In the genomic region with DNA sequence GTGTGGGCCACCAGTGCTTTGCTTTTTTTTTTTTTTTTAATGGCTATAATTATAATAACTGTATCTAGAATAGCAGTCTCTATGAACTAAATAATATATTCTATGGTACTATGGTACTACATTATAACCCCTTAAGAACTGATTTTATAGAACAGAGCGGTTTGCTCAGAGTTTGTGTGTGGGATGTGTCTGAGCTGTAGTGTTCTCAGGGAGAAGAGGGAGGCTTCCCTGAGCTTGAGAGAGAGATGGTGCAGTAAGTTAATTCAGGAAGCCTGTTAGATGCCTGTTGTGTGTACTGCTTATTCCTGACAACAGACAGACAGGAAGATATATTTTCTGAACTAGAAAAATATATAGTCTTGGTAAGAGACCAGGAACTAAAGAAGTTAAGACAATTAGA, we compare ENCODE assay signal across 22 mouse cellular contexts. TPM values are rescaled to one million over a fixed set of nuclear protein-coding genes. Genes with fewer than 3 reads are reported as not detected.
"Had no signal": no experiment of that assay in that cellular context is flagged by ENCODE, and none has a peak within 500 bp of the region (broad histone marks: within the 10 kb centered on the region; RNA-seq: fewer than 3 reads in every experiment).

No protein-coding gene starts in this region.

- H3K27ac ChIP-seq: heart, adult 2 months; hindbrain, embryonic 15.5 days; hindbrain, postnatal 0 days; kidney, embryonic 15.5 days; kidney, postnatal 0 days; limb, embryonic 15.5 days; liver, embryonic 12.5 days; liver, embryonic 14.5 days had no signal

- H3K27me3 ChIP-seq: heart, embryonic 15.5 days; hindbrain, embryonic 12.5 days; hindbrain, embryonic 15.5 days; kidney, embryonic 15.5 days; limb, embryonic 15.5 days; liver, embryonic 12.5 days had no signal

- ATAC-seq: hindbrain, postnatal 0 days; liver, embryonic 12.5 days had no signal

- H3K9me3 ChIP-seq: heart, embryonic 15.5 days; hindbrain, embryonic 12.5 days; hindbrain, embryonic 15.5 days; kidney, embryonic 15.5 days; limb, embryonic 13.5 days; limb, embryonic 15.5 days; liver, embryonic 12.5 days had no signal

- DNase-seq: gastrocnemius, postnatal 14 days; gastrocnemius, postnatal 36 days; heart, adult 2 months; heart, postnatal 14 days; heart, postnatal 36 days; kidney, adult 11 months; kidney, adult 9 months; kidney, postnatal 14 days; kidney, postnatal 36 days; layer of hippocampus, postnatal 36 days; left cerebral cortex, postnatal 4 days had no signal

- H3K4me2 ChIP-seq: heart, embryonic 15.5 days; hindbrain, embryonic 12.5 days; hindbrain, embryonic 15.5 days; kidney, embryonic 15.5 days; limb, embryonic 13.5 days; limb, embryonic 15.5 days; liver, embryonic 12.5 days had no signal

- H3K9ac ChIP-seq: heart, embryonic 15.5 days; hindbrain, embryonic 12.5 days; hindbrain, embryonic 15.5 days; kidney, embryonic 15.5 days; limb, embryonic 13.5 days; limb, embryonic 15.5 days; liver, embryonic 12.5 days; liver, embryonic 14.5 days had no signal

- H3K36me3 ChIP-seq: heart, embryonic 15.5 days; hindbrain, embryonic 12.5 days; hindbrain, embryonic 15.5 days; kidney, embryonic 15.5 days; limb, embryonic 13.5 days; limb, embryonic 15.5 days; liver, embryonic 12.5 days had no signal

- H3K4me3 ChIP-seq: heart, adult 2 months; heart, embryonic 15.5 days; hindbrain, embryonic 12.5 days; hindbrain, embryonic 15.5 days; kidney, embryonic 15.5 days; limb, embryonic 13.5 days; limb, embryonic 15.5 days; liver, embryonic 12.5 days had no signal

RNA-seq across cellular contexts. Expression of gene Prtg, which starts 28.3 kb away (rescaled TPM):
- total RNA-seq: hematopoietic stem cell, adult 5-6 weeks had no signal
